Mouse (Mus musculus) kidney, postnatal 36 days (tissue): Measurements from ENCODE around the gene Tm4sf1.
A peak's percentile ranks its signal among the peaks of the same experiment; 100 is the strongest.

Source experiments
- DNase-seq, 2 experiments: peaks; one replicate each; pipeline ENCODE4 v3.0.0; 2021 to 2022; ENCODE audit warnings: mixed read lengths in 2 of 2

Gene Tm4sf1

GRCm38 (mm10) chr3:57301921-57302539 lies at the start of gene Tm4sf1:
TSS of gene Tm4sf1 (minus strand) at chr3:57301988.
- no peak for DNase-seq

- DNase-seq: no peak
Observed at GRCm38 (mm10) chr3:57344811-57345210, 43.0 kb upstream of the Tm4sf1 start.

GRCm38 (mm10) chr3:57343837-57344607 lies 42.2 kb upstream of the Tm4sf1 start:
- DNase-seq: no peak

DNA sequence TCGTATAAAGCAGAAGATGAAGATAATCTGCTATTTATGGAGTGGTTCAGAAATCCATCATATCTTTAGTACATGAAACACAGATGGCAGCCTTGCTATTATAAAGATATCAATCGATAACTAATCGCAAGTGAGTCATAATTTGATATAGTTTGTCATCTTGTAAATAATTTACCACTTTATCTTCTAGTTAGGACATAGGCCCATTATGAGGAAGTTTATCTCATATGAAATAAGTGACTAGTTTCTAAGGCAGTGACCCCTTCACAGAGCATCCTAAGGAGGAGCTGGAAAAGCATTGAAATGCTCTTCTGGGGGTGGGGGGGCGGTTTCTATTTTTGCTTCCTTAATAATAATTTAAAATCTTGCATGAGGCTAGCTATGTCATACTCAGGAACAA lies 41.2 kb upstream of the Tm4sf1 start:
- DNase-seq: no peak

GRCm38 (mm10) chr3:57341321-57341720 lies 39.5 kb upstream of the Tm4sf1 start:
- no peak for DNase-seq

DNA sequence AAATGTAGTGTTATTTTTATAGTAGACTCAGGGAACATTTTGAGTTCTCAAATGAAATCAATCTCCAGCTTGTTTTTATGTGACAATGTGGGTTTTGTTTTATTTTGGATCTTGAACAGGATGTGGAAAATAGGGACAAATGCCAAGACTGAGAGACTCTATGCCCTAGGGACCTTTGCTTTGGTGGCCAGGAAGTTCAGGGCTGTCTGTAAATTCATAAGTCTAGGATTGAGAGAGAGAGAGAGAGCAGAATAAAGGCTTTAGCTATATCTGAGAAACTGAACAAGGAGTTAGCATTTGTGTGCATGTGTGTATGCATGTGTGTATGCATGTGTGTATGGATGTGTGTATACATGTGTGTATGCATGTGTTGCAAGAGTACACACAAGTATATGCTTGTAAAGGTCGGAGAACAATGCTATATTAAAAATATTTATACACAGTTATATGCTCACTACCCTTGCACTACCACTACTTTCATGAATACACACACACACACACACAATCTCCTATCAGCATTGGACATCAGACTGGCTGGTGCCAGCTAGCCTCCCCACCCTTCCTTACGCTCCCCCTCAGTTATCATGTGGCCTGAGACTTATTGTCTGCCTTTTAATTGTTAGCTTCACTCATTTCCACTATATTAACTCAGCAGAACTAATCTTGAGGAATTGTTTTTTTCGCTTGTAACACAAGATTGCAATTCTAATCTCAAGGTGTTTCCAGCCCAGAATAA lies 33.5 kb upstream of the Tm4sf1 start:
- peak; percentile 42 to 80 for DNase-seq

DNA sequence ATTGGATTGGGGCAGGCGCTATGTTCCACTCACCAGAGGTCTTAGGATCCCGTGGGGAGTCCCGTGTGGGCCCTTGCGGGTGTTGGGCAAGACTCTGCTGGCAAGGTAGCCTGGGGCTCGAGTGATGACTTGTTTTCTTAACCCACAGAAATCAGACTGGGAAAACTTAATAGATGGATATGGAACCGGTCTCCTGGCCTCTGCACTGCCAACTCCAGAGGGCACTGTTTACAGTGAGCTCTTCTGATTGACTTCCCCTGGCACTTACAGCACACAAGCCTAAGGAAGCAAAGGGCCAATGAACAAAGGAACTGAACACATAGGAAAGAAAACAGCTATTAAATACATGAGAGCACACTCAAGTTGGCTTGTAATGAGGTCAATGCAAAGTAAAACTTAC lies 26.2 kb upstream of the Tm4sf1 start:
- DNase-seq: peak in 1 of 2 experiments; percentile 13

DNA sequence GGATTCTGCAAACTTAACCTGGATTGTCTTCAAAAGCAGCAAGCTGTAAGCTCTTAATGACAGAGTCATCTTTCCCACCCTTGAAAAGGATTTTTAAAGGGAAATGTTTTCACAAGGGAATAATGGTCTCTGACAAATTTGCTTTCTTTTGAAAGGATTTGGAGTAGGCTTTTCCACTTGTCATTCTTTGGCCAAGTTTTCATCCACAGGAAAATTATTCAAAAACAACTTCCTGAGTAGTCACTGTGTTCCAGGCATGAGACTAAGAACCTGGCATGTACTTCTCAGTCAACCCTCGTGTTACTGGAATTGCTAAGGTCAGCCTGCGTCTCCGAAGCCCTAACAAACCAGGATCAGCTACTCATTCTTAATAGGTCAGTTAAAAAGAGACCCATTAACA lies 5.3 kb upstream of the Tm4sf1 start:
- DNase-seq: no peak

- DNase-seq: no peak
Observed at GRCm38 (mm10) chr3:57305564-57305963, 3.8 kb upstream of the Tm4sf1 start.

DNA sequence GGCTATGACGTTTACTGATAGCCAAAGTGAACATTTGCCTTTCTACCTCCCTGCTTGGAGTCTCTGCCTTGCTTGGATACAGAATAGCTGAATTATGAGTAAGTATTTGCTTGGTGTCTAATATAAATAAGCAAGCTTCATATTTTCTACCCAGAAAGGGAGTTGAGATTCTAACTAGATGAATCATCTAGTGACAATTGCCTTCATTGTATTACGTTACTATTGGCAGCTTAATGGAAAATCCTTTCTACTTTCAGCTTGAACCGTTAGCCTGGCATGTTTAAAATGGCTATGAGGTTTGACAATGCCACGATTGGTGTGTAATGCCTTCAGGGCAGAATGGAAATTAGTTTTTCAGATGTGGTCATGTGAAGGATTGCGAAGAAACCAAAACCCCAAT lies 2.7 kb upstream of the Tm4sf1 start:
- DNase-seq: no peak

DNA sequence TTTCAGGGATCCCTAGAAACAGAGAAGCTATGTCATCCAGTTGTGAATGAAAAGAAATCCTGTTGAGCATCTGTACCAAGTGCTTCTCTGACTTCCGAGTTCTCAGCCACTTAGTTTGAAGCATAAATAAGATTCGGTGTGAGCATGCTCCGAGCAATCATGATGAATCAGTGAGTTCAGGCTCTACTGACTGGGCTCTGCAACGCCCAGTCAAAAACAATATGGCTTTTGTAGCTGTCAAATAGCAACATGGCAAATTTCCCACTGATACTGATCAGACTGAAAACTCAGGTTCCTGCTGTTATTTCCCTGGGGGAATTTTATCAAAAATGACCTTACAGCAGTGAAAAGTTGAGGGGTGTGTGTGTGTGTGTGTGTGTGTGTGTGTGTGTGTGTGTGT lies 2.3 kb upstream of the Tm4sf1 start:
- no peak for DNase-seq

GRCm38 (mm10) chr3:57303486-57303885 lies 1.7 kb upstream of the Tm4sf1 start:
- DNase-seq: no peak

DNA sequence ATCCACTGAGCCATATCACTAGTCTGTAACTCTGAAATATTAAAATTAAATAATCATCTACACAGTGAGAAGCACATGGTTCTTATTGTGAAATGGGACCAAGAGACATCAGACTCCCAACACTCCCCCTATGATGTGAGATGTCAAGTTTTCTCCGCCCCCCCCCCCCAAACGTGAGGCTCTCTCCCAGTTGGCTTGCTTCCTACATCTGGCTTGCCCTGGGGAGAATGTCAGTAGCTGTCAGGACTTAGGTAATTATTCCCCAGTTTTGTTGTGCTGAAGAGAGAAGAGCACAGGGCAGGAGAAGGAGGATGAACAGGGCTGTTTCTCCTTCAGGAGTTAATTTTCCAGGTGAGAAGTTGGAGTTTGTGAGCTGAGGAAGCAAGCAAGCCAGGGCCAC lies 1.1 kb upstream of the Tm4sf1 start:
- DNase-seq: no peak

GRCm38 (mm10) chr3:57301366-57301765 lies 422 bp downstream of the Tm4sf1 start:
- DNase-seq: no peak

GRCm38 (mm10) chr3:57297991-57298390 lies 3.8 kb downstream of the Tm4sf1 start:
- no peak for DNase-seq

GRCm38 (mm10) chr3:57296574-57296973 lies 5.2 kb downstream of the Tm4sf1 start:
- no peak for DNase-seq

- DNase-seq: no peak
Observed at GRCm38 (mm10) chr3:57295631-57296030, 6.2 kb downstream of the Tm4sf1 start.

DNA sequence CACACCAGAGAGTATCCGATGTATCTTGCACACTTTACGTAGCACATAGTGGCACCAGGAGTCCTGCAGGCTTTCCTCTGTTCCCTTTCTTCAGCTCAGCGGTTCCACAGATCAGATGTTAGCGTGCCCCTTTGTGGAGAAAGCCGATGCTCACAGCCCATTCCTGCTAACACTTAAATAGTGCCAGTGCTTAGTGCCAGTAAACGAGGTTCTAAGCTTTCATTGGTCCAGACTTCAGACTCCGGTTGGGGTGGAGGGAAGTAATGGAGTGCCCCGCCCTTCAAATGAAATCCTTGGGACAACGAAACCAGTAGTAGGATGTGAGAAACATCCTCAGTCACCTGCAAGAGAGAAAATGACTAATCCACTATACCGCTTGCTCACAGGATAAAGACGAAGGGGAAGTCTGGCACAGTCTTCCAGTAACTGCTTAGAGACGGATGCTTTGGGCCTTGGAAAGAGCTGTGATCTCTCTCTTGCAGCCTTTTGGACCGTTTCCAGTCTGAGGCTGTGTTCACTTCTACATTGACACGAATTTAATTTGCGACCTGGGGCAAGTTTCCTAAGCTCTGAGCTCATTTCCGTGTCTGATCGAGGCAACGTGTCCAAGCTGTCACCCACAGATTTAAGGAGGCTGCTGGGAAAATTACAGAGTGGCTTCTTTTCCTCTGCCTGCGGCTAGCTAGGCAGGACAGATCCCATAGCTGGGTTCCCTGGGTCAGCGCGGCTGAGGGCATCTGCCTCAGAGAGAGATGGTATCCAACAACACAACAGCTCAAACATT lies 6.9 kb downstream of the Tm4sf1 start:
- DNase-seq: peak; percentile 71 to 84

DNA sequence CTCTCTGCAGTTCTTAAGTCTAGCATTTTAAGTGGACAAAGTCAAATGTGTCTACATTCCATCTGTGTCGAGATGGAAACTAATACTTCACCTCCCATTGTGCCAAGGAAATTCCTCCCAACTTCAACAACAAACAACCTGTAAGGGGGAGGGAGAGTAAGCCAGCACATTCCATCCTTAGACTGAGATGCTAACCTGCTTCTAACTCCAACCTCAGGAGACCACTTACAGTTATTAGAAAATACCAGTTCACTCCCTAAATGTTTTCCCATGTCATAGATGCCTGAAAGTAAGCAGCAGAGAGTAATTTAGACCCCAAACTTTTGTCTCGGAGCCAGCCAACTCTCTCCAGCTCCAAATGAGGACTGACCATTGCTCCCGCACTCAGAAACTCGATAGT lies 7.9 kb downstream of the Tm4sf1 start:
- no peak for DNase-seq

GRCm38 (mm10) chr3:57292826-57293225 lies 9.0 kb downstream of the Tm4sf1 start:
- DNase-seq: peak in 1 of 2 experiments; percentile 46

DNA sequence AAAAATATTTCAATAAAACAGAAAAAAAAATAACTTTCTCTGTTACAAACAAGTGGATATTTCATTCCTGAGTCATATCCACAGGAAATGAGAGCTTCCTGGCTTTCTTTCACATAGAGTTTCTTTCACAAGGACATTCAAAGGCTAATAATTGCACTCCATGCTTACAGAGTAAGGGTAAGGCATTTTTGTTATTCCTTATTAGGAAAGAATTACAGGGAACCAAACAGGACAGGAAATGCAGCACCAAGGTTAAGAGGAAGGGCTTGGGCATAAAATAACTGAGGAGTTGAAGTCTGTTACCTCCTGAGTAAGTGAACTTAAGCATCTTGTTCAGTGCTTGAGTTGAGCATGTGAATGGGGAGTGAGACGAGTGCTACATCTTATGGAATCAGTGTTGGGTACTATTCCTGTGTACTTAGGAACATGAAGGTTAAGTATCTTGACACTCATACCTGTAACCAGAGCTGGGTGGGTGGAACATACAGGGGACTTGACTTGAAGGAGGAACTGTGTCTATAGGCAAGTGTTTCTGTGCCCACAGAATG lies 12.8 kb downstream of the Tm4sf1 start:
- DNase-seq: peak in 1 of 2 experiments; percentile 51

DNA sequence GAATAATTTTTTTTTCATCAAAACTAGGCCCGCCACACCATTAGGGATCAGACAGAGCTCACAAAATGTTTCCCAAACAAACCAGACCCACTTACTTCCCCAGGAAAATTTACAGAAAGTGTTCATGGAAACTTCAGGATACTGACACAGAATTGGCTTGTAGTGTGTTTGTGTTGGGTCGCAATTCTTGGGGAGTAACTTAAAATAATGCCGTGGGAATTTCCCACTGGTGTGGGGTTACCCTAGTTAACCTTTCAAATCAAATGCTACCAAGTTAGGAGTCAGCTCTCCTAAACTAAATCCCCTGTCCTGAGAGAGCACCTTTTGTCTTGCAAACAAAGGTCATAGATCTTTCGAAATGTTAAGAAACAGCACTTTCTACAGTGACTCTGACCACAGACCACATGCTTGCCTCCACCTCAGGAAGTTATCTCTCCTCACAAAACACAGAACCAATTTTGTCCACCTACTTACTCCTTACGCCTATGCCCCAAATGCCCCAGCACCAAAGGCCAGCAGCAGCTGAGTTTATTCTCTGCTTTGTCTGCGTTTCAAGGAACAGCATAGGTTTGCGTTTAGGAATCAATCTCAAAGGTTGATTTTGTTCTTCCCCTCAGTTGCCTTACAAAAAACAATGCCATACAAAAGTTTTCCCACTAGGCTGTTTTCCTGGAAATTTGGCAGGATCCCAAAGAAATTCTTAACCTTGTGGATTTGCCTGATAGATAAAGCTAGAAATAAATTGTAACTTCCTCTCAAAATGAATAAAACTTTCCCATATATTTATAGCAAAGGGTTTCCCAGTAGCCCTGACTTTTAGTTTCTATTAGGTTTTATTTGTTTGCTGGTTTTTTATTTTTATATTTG lies 13.7 kb downstream of the Tm4sf1 start:
- DNase-seq: no peak
